Comparison of ENCODE assay signal across 23 mouse cellular contexts in the genomic region with DNA sequence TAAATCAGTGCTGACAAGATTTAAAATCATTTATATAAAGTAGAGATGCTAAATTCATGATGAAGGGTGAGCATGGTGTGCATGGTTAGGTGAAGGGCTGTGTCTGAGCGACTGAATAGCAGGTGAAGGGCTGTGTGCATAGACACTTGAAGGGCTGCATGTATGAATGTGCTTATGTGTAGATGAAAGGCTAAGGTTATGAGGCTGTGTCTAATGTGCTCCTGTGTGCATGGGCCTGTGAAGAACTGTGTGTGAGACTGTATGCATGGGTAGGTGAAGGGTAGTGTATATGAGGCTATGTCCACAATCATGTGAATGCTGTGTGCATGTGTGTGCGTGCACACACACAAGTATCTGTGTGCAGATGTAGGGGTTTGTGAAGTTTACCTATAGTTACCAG. TPM values are rescaled to one million over a fixed set of nuclear protein-coding genes. Genes with fewer than 3 reads are reported as not detected.
DNase-seq lines count a peak whose midpoint lies in the region; ATAC-seq lines count a peak whose summit lies in the region.
"Had no signal": no experiment of that assay in that cellular context is flagged by ENCODE, and none has a peak within 500 bp of the region (broad histone marks: within the 10 kb centered on the region; RNA-seq: fewer than 3 reads in every experiment).

No protein-coding gene starts in this region.

- H3K9me3 ChIP-seq in hindbrain, embryonic 11.5 days (ENCODE audit: control insufficient read depth, low read length) = no peaks in the 10 kb centered on the region
- H3K9me3 ChIP-seq in hindbrain, embryonic 16.5 days (ENCODE audit: control insufficient read depth, low read length) = peaks cover 4% of the 10 kb centered on the region
- no peaks in the 10 kb centered on the region for H3K9me3 ChIP-seq in midbrain, embryonic 11.5 days (ENCODE audit: control insufficient read depth, low read length)
- no peaks in the 10 kb centered on the region for H3K9me3 ChIP-seq in midbrain, embryonic 14.5 days (ENCODE audit: control insufficient read depth, low read length)
- H3K9me3 ChIP-seq in neural tube, embryonic 12.5 days = peaks cover 7% of the 10 kb centered on the region; the same call in 1 of the 2 replicates
- no peaks in the 10 kb centered on the region for H3K9me3 ChIP-seq in neural tube, embryonic 14.5 days (ENCODE audit: control insufficient read depth, low read length)
- H3K9me3 ChIP-seq: liver, embryonic 15.5 days had no signal

- no peaks in the 10 kb centered on the region for H3K27me3 ChIP-seq in hindbrain, embryonic 11.5 days (ENCODE audit: control insufficient read depth, insufficient read depth, low read length)
- H3K27me3 ChIP-seq in hindbrain, embryonic 16.5 days (replicated peaks; ENCODE audit: control insufficient read depth, insufficient read depth, low read length) = no peaks in the 10 kb centered on the region
- H3K27me3 ChIP-seq in midbrain, embryonic 11.5 days (ENCODE audit: control insufficient read depth, insufficient read depth, low read length) = no peaks in the 10 kb centered on the region
- no peaks in the 10 kb centered on the region for H3K27me3 ChIP-seq in midbrain, embryonic 14.5 days (ENCODE audit: control insufficient read depth, insufficient read depth, low read length)
- H3K27me3 ChIP-seq in neural tube, embryonic 12.5 days (replicated peaks) = no peaks in the 10 kb centered on the region
- H3K27me3 ChIP-seq in neural tube, embryonic 14.5 days (ENCODE audit: control insufficient read depth, insufficient read depth, low read length) = no peaks in the 10 kb centered on the region
- H3K27me3 ChIP-seq: embryonic facial prominence, embryonic 13.5 days; liver, embryonic 15.5 days had no signal

- no peak overlapping the region for H3K27ac ChIP-seq in hindbrain, embryonic 11.5 days (ENCODE audit: low read depth, low read length)
- no peak overlapping the region for H3K27ac ChIP-seq in hindbrain, embryonic 16.5 days (ENCODE audit: low read depth, low read length)
- no peak overlapping the region for H3K27ac ChIP-seq in midbrain, embryonic 11.5 days (ENCODE audit: low read depth, low read length)
- H3K27ac ChIP-seq in midbrain, embryonic 14.5 days (replicated peaks; ENCODE audit: low read depth, low read length) = no peak overlapping the region
- H3K27ac ChIP-seq in neural tube, embryonic 12.5 days = no peak overlapping the region
- no peak overlapping the region for H3K27ac ChIP-seq in neural tube, embryonic 14.5 days (ENCODE audit: low read depth, low read length)
- H3K27ac ChIP-seq: embryonic facial prominence, embryonic 13.5 days; liver, embryonic 15.5 days had no signal

- H3K9ac ChIP-seq in hindbrain, embryonic 11.5 days (ENCODE audit: low read depth, low read length) = no peak overlapping the region
- H3K9ac ChIP-seq in hindbrain, embryonic 16.5 days (ENCODE audit: low read depth, low read length) = no peak overlapping the region
- H3K9ac ChIP-seq in midbrain, embryonic 11.5 days (ENCODE audit: low read length) = no peak overlapping the region
- no peak overlapping the region for H3K9ac ChIP-seq in midbrain, embryonic 14.5 days (replicated peaks; ENCODE audit: low read length)
- no peak overlapping the region for H3K9ac ChIP-seq in neural tube, embryonic 12.5 days
- no peak overlapping the region for H3K9ac ChIP-seq in neural tube, embryonic 14.5 days (replicated peaks; ENCODE audit: low read depth, low read length)
- H3K9ac ChIP-seq: embryonic facial prominence, embryonic 13.5 days; liver, embryonic 15.5 days; lung, embryonic 14.5 days had no signal

- WGBS in hindbrain, embryonic 11.5 days = 80% methylated on average over 2 of the region's 2 CpGs
- 77% methylated on average over 2 of the region's 2 CpGs for WGBS in hindbrain, embryonic 16.5 days
- 87% methylated on average over 2 of the region's 2 CpGs for WGBS in midbrain, embryonic 11.5 days
- 78% methylated on average over 2 of the region's 2 CpGs for WGBS in midbrain, embryonic 14.5 days
- 75% methylated on average over 2 of the region's 2 CpGs for WGBS in neural tube, embryonic 12.5 days
- WGBS in neural tube, embryonic 14.5 days = 72% methylated on average over 2 of the region's 2 CpGs

- DNase-seq in hindbrain, embryonic 11.5 days (ENCODE audit: low spot score) = no peak
- peak; percentile 54 for DNase-seq in midbrain, embryonic 11.5 days (ENCODE audit: low spot score, missing footprints)
- DNase-seq in midbrain, embryonic 14.5 days = no peak
- no peak for DNase-seq in neural tube, embryonic 10.5 days (ENCODE audit: extremely low spot score, low spot score)
- DNase-seq in lung, postnatal 25 days (ENCODE audit: low spot score) = no peak
- DNase-seq: adrenal gland, postnatal 25 days; cerebellum, adult 11-12 months; cerebellum, postnatal 10 days; gastrocnemius, postnatal 14 days; heart, postnatal 36 days; kidney, adult 11 months; kidney, postnatal 14 days; layer of hippocampus, adult 9-11 months; lung, postnatal 14 days had no signal

- H3K4me1 ChIP-seq in hindbrain, embryonic 11.5 days (replicated peaks; ENCODE audit: control insufficient read depth, insufficient read depth, low read length) = 0 out of 2 replicates have a peak, but pooled peaks cover 3% of the 10 kb centered on the region
- peaks cover 9% of the 10 kb centered on the region for H3K4me1 ChIP-seq in hindbrain, embryonic 16.5 days (ENCODE audit: control insufficient read depth, insufficient read depth, low read depth, low read length)
- H3K4me1 ChIP-seq in midbrain, embryonic 11.5 days (ENCODE audit: control insufficient read depth, insufficient read depth, low read length) = no peaks in the 10 kb centered on the region
- H3K4me1 ChIP-seq in midbrain, embryonic 14.5 days (ENCODE audit: control insufficient read depth, insufficient read depth, low read length) = peaks cover 7% of the 10 kb centered on the region; the same call in 1 of the 2 replicates
- H3K4me1 ChIP-seq in neural tube, embryonic 12.5 days = peaks cover 19% of the 10 kb centered on the region; the same call in 1 of the 2 replicates
- 0 out of 2 replicates have a peak, but pooled peaks cover 4% of the 10 kb centered on the region for H3K4me1 ChIP-seq in neural tube, embryonic 14.5 days (ENCODE audit: control insufficient read depth, insufficient read depth, low read length)

- H3K36me3 ChIP-seq in hindbrain, embryonic 11.5 days (ENCODE audit: control insufficient read depth, insufficient read depth, low read length) = no peaks in the 10 kb centered on the region
- no peaks in the 10 kb centered on the region for H3K36me3 ChIP-seq in hindbrain, embryonic 16.5 days (ENCODE audit: control insufficient read depth, insufficient read depth, low read length)
- H3K36me3 ChIP-seq in midbrain, embryonic 11.5 days (ENCODE audit: control insufficient read depth, insufficient read depth, low read length) = no peaks in the 10 kb centered on the region
- no peaks in the 10 kb centered on the region for H3K36me3 ChIP-seq in midbrain, embryonic 14.5 days (ENCODE audit: control insufficient read depth, insufficient read depth, low read length)
- peaks cover 6% of the 10 kb centered on the region; the same call in 1 of the 2 replicates for H3K36me3 ChIP-seq in neural tube, embryonic 12.5 days
- H3K36me3 ChIP-seq in neural tube, embryonic 14.5 days (ENCODE audit: control insufficient read depth, insufficient read depth, low read length) = no peaks in the 10 kb centered on the region
- H3K36me3 ChIP-seq: liver, embryonic 15.5 days had no signal

- no peak overlapping the region for H3K4me3 ChIP-seq in hindbrain, embryonic 11.5 days (ENCODE audit: low read depth, low read length)
- no peak overlapping the region for H3K4me3 ChIP-seq in hindbrain, embryonic 16.5 days (ENCODE audit: low read length)
- H3K4me3 ChIP-seq in midbrain, embryonic 11.5 days (ENCODE audit: low read depth, low read length) = no peak overlapping the region
- no peak overlapping the region for H3K4me3 ChIP-seq in midbrain, embryonic 14.5 days (replicated peaks; ENCODE audit: low read depth, low read length)
- no peak overlapping the region for H3K4me3 ChIP-seq in neural tube, embryonic 12.5 days
- H3K4me3 ChIP-seq in neural tube, embryonic 14.5 days (ENCODE audit: low read depth, low read length) = no peak overlapping the region
- H3K4me3 ChIP-seq: embryonic facial prominence, embryonic 13.5 days; liver, embryonic 15.5 days had no signal

- ATAC-seq in hindbrain, embryonic 11.5 days (ENCODE audit: low FRiP score) = peak; percentile 34; the same call in 1 of the 2 replicates
- ATAC-seq in hindbrain, embryonic 16.5 days = no peak
- peak; percentile 67; the same call in 1 of the 2 replicates for ATAC-seq in midbrain, embryonic 11.5 days (ENCODE audit: low FRiP score)
- ATAC-seq in midbrain, embryonic 14.5 days (ENCODE audit: low FRiP score, low TSS enrichment) = no peak
- ATAC-seq in neural tube, embryonic 12.5 days (ENCODE audit: low FRiP score, low read depth) = peak; percentile 34; the same call in 1 of the 2 replicates
- ATAC-seq in neural tube, embryonic 14.5 days (ENCODE audit: low read depth) = peak; percentile 45; the same call in 1 of the 2 replicates
- ATAC-seq: CD4-positive, CD25-positive, alpha-beta regulatory T cell, adult 4 months had no signal

- H3K4me2 ChIP-seq in hindbrain, embryonic 11.5 days (replicated peaks; ENCODE audit: low read depth, low read length) = no peak overlapping the region
- no peak overlapping the region for H3K4me2 ChIP-seq in hindbrain, embryonic 16.5 days (ENCODE audit: low read length)
- H3K4me2 ChIP-seq in midbrain, embryonic 11.5 days = no peak overlapping the region
- no peak overlapping the region for H3K4me2 ChIP-seq in midbrain, embryonic 14.5 days (ENCODE audit: low read length)
- no peak overlapping the region for H3K4me2 ChIP-seq in neural tube, embryonic 12.5 days (replicated peaks)
- no peak overlapping the region for H3K4me2 ChIP-seq in neural tube, embryonic 14.5 days (ENCODE audit: low read depth, low read length)
- H3K4me2 ChIP-seq: embryonic facial prominence, embryonic 13.5 days; heart, embryonic 11.5 days; liver, embryonic 15.5 days; lung, embryonic 14.5 days had no signal

RNA-seq across cellular contexts. Expression of gene E130114P18Rik, which starts 29.0 kb away (rescaled TPM):
- polyA plus RNA-seq in hindbrain, embryonic 11.5 days (2014; fragmentation: Nextera tagmentation; extraction: Ambion mirVana) = 28.5 and 36.5 TPM in 2 replicates
- polyA plus RNA-seq in hindbrain, embryonic 16.5 days (2015; fragmentation: Nextera tagmentation; extraction: Ambion mirVana) = 20.9 and 21.5 TPM in 2 replicates
- polyA plus RNA-seq in midbrain, embryonic 11.5 days (2014; fragmentation: Nextera tagmentation; extraction: Ambion mirVana) = 6.5 and 7.7 TPM in 2 replicates
- polyA plus RNA-seq in midbrain, embryonic 14.5 days (2014; fragmentation: Nextera tagmentation; extraction: Ambion mirVana) = 22.4 and 23.6 TPM in 2 replicates
- 17.3 and 20.4 TPM in 2 replicates for polyA plus RNA-seq in neural tube, embryonic 12.5 days (2016; fragmentation: Nextera tagmentation; extraction: Ambion mirVana)
- 22.6 and 24.6 TPM in 2 replicates for polyA plus RNA-seq in neural tube, embryonic 14.5 days (2014; fragmentation: Nextera tagmentation; extraction: Ambion mirVana)
- polyA plus RNA-seq: CD4-positive, CD25-positive, alpha-beta regulatory T cell, adult 4 months; liver, adult 2 months had no signal

RNA-seq across cellular contexts. Expression of gene Nfia, which starts 34.4 kb away (rescaled TPM):
- 29.8 and 45.6 TPM in 2 replicates for polyA plus RNA-seq in hindbrain, embryonic 11.5 days (2014; fragmentation: Nextera tagmentation; extraction: Ambion mirVana)
- polyA plus RNA-seq in hindbrain, embryonic 16.5 days (2015; fragmentation: Nextera tagmentation; extraction: Ambion mirVana) = 38.4 and 43.4 TPM in 2 replicates
- polyA plus RNA-seq in midbrain, embryonic 11.5 days (2014; fragmentation: Nextera tagmentation; extraction: Ambion mirVana) = 14.1 and 15.8 TPM in 2 replicates
- polyA plus RNA-seq in midbrain, embryonic 14.5 days (2014; fragmentation: Nextera tagmentation; extraction: Ambion mirVana) = 30.1 and 37.2 TPM in 2 replicates
- polyA plus RNA-seq in neural tube, embryonic 12.5 days (2016; fragmentation: Nextera tagmentation; extraction: Ambion mirVana) = 42.4 and 47.8 TPM in 2 replicates
- 50.0 and 55.0 TPM in 2 replicates for polyA plus RNA-seq in neural tube, embryonic 14.5 days (2014; fragmentation: Nextera tagmentation; extraction: Ambion mirVana)

Comparison
In these comparisons a context has a peak if more than half of its experiments do, and no peak if none do; other contexts are left out.
1. ATAC-seq: peak in hindbrain, embryonic 11.5 days (single experiment), midbrain, embryonic 11.5 days (single experiment), neural tube, embryonic 12.5 days (single experiment) and neural tube, embryonic 14.5 days (single experiment); none in hindbrain, embryonic 16.5 days (single experiment) and midbrain, embryonic 14.5 days (single experiment).